Mouse (Mus musculus) CD4-positive naive resting alpha-beta T cell, adult 57 days (primary cell): ENCODE data around the gene Ap3b1. TPM values are rescaled to one million over a fixed set of nuclear protein-coding genes. Genes with fewer than 3 reads are reported as not detected.

Experiments used
- total RNA-seq: library from RNA; stranded (reverse); gene quantifications from one replicate; pipeline ENCODE4 v1.2.4, GENCODE M21; 2023

Gene Ap3b1
- total RNA-seq, result 58.6 TPM

DNA sequence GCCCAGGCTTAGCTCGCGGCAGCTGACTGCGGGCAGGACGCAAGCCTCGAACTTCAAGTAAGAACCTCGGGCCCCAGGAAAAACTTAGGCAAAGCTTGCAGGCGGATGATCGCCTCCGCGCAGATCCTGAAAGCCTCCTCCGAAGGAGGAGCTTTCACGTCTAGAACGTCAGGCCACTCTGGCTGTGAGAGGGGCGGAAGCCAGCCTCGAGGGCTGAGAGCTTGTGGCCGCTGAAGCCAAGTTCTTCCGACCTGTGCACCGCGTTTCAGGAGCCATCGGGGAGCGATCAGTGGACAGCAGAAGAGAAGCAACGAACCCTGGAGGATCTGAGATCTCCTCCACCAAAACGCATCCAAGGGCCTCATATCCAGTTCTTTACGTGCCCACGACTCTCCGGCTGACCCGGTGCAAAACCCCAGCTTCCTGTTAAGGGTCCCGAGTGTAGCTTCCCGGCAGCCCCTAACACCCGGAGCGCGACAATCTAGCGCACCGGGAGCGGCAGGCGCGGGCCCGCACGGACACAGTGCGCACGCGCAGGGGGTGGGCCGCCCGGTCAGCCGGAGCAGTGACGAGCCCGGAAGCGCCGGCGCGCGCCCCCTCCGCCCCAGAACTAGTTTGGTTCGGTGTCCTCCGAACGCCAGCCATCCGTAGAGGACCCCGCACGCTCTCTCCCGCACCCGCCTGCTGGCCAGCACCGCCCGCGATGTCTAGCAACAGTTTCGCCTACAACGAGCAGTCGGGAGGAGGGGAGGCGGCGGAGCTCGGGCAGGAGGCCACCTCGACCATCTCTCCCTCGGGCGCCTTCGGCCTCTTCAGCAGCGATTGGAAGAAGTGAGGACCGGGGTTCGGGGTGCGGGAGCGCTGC, at the start of gene Ap3b1:
Ap3b1 (plus strand) TSS at position 560 of the 865 bp plus-strand sequence.

Other genes starting within 250 kb of the Ap3b1 start
- gene Scamp1, start 73.1 kb upstream of the Ap3b1 start, total RNA-seq, result 0.95 TPM